Mouse (Mus musculus) heart, adult 9 months (tissue): ENCODE measurements around the gene Cerkl.

ENCODE experiments used
- DNase-seq, 2 experiments: peaks; one replicate each; pipeline ENCODE4 v3.0.0; 2022; ENCODE audit warnings: low spot score in 2 of 2

The Cerkl gene

GRCm38 (mm10) chr2:79316182-79316880, 140.3 kb downstream of the Cerkl start:
- DNase-seq = no peak

- no peak for DNase-seq
These were observed 141.5 kb downstream of the Cerkl start for GRCm38 (mm10) chr2:79315108-79315507.

- DNase-seq = no peak
These were observed 144.1 kb downstream of the Cerkl start for GRCm38 (mm10) chr2:79312499-79312898.

DNA sequence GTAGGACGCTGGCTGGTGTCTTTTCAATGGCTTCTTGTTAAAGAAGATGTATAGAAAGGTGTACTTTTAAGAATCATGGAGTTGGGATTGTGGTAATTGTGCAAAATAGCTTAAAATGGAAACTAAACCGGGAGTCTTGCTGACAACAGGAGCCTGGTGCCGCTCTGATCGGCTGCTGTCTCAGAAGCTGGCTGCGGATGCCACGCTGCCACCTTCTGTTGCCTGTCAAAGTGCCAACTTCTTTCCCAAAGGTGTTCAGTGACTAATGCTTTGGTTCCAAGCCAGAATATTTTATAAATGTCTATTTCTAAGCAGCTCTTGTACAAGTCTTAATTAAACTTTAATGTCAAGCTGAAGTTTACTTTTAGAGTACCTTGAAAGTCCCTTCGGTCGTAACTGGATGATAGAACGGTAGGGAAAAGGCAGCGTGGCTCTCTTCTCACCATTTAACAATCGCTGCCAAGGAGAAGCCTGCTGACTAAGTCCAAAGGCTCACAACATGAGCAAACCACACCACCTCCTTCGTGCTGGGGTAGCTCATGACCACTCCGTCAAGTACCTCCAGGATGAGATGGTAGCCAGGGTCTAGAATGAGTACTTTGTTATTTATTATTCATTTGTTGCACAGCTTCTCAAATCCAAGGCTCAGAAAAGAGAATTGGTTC, 147.0 kb downstream of the Cerkl start:
- no peak for DNase-seq

DNA sequence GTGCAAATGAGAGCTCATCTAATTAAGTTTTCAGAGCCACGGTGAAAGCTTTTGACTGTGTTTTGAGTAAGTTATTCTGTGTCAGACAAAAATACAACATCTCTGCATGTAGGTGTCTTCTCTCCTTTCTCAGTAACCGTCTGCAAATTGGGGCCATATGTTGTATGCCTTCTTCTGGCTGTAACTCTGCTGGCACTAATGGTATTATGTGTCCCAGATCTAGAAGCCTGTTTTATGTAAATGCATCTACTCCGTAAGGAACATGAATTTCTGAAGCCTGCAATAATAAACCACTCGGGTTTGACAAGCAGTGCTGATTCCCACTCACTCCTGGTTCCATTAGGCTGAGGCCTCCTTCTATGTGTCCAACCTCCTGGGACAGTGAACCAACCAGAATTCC, 149.0 kb downstream of the Cerkl start:
- DNase-seq = no peak

- no peak for DNase-seq
These were observed 154.2 kb downstream of the Cerkl start for GRCm38 (mm10) chr2:79302398-79302797.

DNA sequence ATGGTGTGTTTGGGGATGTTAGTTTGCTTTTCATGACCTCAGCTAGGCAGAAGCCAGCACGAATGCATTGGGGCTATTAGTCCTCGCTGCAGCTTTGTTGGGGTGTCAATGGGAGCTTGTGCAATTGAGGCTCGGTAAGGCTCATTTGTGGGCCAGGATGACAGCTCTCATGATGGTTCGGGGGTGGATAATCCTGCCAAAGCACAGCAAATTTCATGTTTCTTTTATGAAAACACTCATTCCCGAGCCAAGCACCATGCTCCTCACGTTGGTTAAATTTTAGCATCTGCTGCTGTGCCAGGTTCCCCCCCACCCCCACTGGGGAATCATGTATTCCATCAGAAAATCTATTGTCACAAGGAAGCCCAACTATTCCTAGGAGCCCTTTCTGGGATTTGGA, 164.2 kb downstream of the Cerkl start:
- DNase-seq = no peak

DNA sequence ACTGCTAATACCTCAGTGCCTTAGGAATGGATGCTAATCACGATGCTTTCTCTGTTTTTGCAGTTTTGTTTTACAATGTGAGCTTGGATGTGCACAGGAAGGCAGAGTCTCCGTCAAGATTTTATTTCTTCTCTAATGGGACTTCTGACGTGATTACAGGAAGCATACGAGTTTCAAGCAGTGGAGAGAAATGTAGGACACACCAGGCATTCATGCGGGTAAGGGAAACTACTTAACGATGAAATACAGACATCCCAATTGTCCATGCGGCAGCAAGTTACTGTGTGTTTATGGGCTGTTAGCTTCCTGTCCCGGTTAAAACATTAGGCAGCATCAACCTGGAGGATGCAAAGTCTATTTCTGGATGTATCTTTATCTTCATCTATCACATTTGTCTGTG, 164.7 kb downstream of the Cerkl start:
- no peak for DNase-seq

GRCm38 (mm10) chr2:79290149-79290548, 166.4 kb downstream of the Cerkl start:
- no peak for DNase-seq

DNA sequence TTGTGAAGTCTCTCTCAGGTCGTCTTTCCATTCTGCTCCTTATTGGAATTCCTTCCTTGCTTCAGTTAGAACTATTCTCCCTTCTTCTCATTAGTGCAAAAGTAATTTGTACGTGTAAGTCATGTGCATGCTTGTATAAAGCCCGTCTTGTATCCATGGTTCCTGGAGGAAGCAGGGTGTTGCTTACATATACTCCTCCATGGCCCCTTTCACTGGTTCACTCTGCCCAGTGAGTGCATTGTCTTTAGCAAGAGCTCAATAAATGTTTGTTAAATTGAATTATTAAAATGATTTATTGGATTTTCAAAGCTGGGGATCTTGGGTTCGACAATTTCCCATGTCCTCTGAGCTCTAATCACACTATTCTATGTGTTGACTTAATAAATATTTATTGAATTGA, 172.4 kb downstream of the Cerkl start:
- no peak for DNase-seq
